Mouse (Mus musculus): ENCODE results near the gene Fbxo33. TPM values are rescaled to one million over a fixed set of nuclear protein-coding genes. Genes with fewer than 3 reads are reported as not detected.

The Fbxo33 gene
- total RNA-seq, 4 experiments from 2014 or later = 1.2 to 4.4 (median 3.3) TPM

GRCm38 (mm10) chr12:59199361-59199760 lies 20.2 kb downstream of the Fbxo33 start:
- no peak for DNase-seq (ENCODE audit: low spot score in 2 of 2)

GRCm38 (mm10) chr12:59198750-59199149 lies 20.8 kb downstream of the Fbxo33 start:
- no peak for DNase-seq (ENCODE audit: low spot score in 2 of 2)

- DNase-seq (ENCODE audit: low spot score in 2 of 2) = no peak
These were observed 23.6 kb downstream of the Fbxo33 start for GRCm38 (mm10) chr12:59195941-59196340.

- no peak for DNase-seq (ENCODE audit: low spot score in 2 of 2)
These were observed 24.5 kb downstream of the Fbxo33 start for GRCm38 (mm10) chr12:59195065-59195464.

GRCm38 (mm10) chr12:59194341-59195003 lies 25.1 kb downstream of the Fbxo33 start:
- DNase-seq (ENCODE audit: low spot score in 2 of 2) = no peak

- DNase-seq (ENCODE audit: low spot score in 2 of 2) = no peak
These were observed 25.9 kb downstream of the Fbxo33 start for GRCm38 (mm10) chr12:59193637-59194036.

DNA sequence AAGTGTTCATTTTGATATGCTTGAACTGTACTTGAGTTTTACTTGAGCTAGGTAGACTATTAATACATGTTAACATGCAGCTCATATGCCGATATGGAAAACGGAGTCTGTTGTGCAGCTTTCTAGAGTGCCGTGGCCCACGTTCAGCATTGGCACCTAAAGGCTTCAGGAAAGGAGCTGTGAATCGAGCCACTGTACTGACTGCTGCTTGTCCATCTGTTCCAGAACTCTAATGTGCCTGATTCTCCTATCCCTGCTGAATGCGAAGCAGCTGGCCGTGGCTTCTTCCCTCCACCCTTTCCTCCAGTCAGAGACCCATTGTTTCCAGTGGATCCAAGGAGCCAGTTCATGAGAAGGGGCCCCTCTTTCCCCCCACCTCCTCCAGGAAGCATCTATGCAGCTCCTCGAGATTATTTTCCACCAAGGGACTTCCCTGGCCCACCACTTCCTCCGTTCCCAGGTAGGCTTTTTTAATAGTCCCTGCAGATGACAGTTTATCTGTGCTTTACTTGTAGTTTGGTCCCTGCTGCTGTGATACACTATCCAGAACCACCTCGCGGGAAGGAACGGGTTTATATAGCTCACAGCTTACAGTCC lies 31.3 kb downstream of the Fbxo33 start:
- DNase-seq (ENCODE audit: low spot score in 2 of 2) = no peak

GRCm38 (mm10) chr12:59177814-59178213 lies 41.7 kb downstream of the Fbxo33 start:
- DNase-seq (ENCODE audit: low spot score in 2 of 2) = no peak

GRCm38 (mm10) chr12:59169935-59170334 lies 49.6 kb downstream of the Fbxo33 start:
- no peak for DNase-seq (ENCODE audit: low spot score in 2 of 2)

GRCm38 (mm10) chr12:59166557-59166956 lies 53.0 kb downstream of the Fbxo33 start:
- no peak for DNase-seq (ENCODE audit: low spot score in 2 of 2)

GRCm38 (mm10) chr12:59164522-59164921 lies 55.0 kb downstream of the Fbxo33 start:
- no peak for DNase-seq (ENCODE audit: low spot score in 2 of 2)

GRCm38 (mm10) chr12:59162797-59163196 lies 56.7 kb downstream of the Fbxo33 start:
- DNase-seq (ENCODE audit: low spot score in 2 of 2) = no peak

DNA sequence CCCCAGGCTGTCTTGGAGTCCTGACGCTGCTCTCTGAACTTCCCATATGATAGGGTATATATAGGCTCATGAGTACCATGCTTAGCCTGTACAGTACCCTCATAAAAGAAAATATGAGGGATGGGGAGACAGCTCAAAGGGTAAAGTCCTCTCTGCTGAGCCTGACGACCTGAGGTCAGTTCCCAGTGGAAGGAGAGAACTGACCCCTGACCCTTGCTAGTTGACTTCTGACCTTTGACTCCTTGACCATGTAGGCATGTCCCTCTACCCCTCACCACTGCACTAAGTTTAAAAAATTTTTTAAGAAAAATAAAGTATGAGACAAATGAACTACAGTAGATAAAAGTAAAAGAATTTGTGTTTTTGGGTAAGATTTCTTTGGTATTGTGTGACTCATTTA lies 58.4 kb downstream of the Fbxo33 start:
- no peak for DNase-seq (ENCODE audit: low spot score in 2 of 2)

Small RNA genes lying within 50 kb of the gene (microRNA-seq; reads per million reads assigned to microRNA genes)
- not detected for gene Gm27284

Other genes starting within 250 kb of the Fbxo33 start
- gene Sec23a, start 207.7 kb downstream of the Fbxo33 start, total RNA-seq (2022) = 10 to 100 TPM; 64.6 to 68.1 (median 66.6) TPM
- 1 to 10 TPM; 3.9 to 5.9 (median 5.4) TPM for gene Gemin2, start 206.3 kb downstream of the Fbxo33 start, total RNA-seq (2022)
- gene Trappc6b, start 158.3 kb downstream of the Fbxo33 start, total RNA-seq (2022) = 10 to 100 TPM; 47.6 to 70.5 (median 62.1) TPM
- 10 to 100 TPM; 12.1 to 18.3 (median 13.4) TPM for gene Pnn, start 152.8 kb downstream of the Fbxo33 start, total RNA-seq (2022)
- 100 to 1,000 TPM in 3 of 4 experiments, 10 to 100 TPM in 1; 92.5 to 114 (median 104) TPM for gene Mia2, start 123.9 kb downstream of the Fbxo33 start, total RNA-seq (2022)

Data from gastrocnemius, adult 8-10 months (tissue).